Mouse (Mus musculus) kidney, adult 2 months (tissue): ENCODE measurements around the gene Gm10401.

Source experiments
- CTCF ChIP-seq: fragments of 200-500 bp; conservative IDR thresholded peaks from 2 replicates; pipeline ENCODE4 v1.5.1; 2011; ENCODE audit warnings: low read depth, mild to moderate bottlenecking, control low read depth, low read length, moderate library complexity, mixed read lengths; ENCODE audit not compliant: insufficient read depth, insufficient read length
- POLR2A ChIP-seq: fragments of 200-500 bp; IDR thresholded peaks from one replicate; pipeline ENCODE4 v1.6.1; 2011; ENCODE audit warnings: low read depth, low read length, control low read depth

GRCm38 (mm10) chr5:115144471-115144870 lies 46.4 kb upstream of the Gm10401 start:
- no peak for TF ChIP-seq CTCF
- no peak for TF ChIP-seq POLR2A
